Mouse (Mus musculus) naive thymus-derived CD4-positive, alpha-beta T cell, adult 2 months (primary cell): ENCODE data around the gene Samd4.

Experiments used
- DNase-seq: peaks from one replicate; pipeline ENCODE4 v3.0.0-alpha.2; 2011; ENCODE audit warnings: low read depth

The Samd4 gene

GRCm38 (mm10) chr14:46908858-46909257 lies 26.2 kb downstream of the Samd4 start:
- no peak for DNase-seq

DNA sequence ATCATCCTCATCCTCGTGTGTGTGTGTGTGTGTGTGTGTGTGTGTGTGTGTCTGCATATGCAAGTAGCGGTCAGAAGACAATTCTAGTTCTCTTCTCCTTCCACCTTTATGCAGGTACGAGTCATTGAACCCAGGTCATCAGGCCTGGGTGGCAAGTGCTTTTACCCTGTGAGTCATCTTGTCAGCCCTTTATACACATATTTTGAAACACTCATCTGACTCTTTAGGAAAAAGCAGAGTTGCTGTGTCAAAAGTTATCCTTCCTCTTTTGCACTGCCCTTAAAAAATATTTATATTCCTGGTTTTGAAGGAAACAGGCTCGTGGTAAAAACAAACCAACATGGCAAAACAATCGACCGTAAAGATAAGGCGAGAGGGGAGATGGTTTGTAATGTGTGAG lies 29.8 kb downstream of the Samd4 start:
- DNase-seq: no peak

- DNase-seq: no peak
These were observed 31.7 kb downstream of the Samd4 start for GRCm38 (mm10) chr14:46914356-46914755.

DNA sequence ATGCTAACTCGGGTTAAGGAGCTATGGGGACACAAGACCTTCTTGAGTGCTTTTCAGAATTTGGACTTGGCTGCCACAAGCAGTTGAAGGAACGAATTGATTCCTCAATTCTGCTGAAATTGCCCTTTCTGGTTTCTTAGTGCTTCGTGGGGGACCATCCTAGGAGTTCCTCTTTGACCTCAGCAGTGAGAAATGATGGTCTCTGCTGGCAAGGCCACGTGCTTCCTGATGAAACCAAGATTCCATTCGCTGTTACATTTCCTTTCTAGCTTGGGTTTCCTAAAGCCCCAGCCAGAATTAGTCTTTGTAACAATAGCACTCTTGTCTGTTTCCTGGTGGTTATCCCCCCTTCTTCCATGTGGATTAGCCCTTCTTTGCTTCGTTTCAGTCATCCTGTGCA lies 32.9 kb downstream of the Samd4 start:
- DNase-seq: no peak

DNA sequence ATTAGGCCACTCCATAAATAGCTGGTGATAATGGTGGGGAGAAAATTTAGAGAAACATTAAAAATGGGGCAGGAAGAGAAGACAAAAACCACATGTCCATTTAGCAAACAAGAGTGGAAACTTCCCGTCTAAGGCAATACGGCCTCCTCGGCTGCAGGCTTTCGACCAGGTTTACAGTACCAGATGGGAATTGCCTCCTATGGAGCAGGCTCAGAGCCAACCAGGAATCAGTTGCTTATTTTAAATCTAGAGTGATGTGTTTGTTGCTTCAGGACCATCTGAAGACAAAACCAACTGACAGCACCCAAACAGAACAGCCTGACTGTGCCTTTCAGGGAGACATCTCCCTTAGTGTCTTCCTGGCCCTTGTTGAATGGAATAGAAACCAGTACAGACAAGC lies 33.9 kb downstream of the Samd4 start:
- DNase-seq: no peak

DNA sequence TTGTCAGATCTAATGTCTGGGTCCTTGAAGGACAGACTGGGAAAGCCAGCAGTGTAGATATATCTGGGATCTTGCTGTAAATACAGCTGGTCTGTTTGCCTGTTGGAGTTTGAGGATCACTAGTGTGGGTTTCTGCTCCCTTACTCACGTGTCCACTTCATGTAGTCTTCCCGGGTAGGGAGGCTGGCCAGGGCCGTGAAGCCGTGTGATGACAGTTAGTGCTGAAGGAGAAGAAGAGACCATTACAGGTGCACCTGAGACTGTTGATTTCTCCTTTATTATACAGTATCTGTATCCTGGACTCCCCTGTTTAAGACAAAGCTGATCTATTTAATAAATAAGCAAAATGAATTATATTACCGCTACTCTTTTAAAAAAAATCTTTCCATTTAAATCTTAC lies 34.5 kb downstream of the Samd4 start:
- DNase-seq: no peak

- no peak for DNase-seq
These were observed 34.9 kb downstream of the Samd4 start for GRCm38 (mm10) chr14:46917581-46917980.

GRCm38 (mm10) chr14:46920496-46920895 lies 37.8 kb downstream of the Samd4 start:
- DNase-seq: no peak

DNA sequence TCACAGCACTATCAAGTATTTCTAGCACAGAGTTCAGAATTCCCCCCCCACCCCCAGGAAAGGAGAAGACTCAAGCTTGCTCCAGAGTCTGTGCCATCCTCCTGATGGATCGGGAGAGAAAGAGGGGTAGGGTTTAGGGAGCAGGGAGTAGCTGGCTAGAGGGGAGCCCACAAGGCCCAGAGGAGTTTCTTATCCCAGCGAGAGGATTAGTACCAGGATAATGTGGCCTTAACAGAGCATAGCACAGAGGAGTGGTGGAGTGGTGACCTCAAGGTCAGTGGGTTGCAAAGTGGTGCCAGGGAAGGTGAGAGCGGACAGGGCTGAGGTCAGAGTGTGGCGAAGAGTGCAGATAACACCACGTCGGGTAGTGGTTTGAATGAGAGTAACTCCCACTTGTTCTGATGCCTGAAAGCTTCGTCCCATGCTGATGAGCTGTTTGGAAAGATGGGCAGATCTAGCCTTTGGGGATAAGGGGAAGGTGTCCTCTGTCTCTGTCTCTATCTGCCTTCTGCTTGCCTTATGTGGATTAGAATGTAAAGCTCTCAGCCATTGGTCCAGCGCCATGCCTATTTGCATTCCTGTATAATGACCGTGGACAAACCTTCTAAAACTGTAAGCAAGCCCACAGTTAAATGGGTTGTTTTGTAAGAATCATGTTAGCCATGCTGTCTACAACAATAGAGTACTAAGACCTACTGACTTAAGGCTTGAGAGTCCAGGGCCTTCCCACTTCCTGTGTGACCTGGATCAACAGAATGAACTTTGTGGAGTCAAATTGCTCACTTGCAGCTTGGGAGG lies 38.7 kb downstream of the Samd4 start:
- no peak for DNase-seq

DNA sequence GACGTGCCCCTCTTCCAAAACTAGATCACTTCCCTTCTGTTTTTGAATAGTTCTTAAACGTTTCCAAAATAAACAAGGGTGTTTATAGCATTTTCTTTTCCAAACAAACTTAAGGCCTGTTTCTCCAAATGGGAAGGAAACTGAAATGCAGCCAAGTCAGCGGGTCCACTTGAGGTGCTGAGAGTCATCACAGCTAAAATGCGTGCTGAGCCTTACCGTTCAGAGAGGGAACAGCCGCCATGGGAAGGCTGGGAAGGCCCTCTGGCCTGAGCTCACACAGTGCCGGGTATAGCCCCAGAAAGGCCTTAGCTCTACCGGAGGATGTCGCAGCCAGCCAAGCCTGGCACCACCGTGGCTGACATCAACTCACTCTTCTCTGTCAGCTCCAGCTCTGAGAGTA lies 41.3 kb downstream of the Samd4 start:
- no peak for DNase-seq

DNA sequence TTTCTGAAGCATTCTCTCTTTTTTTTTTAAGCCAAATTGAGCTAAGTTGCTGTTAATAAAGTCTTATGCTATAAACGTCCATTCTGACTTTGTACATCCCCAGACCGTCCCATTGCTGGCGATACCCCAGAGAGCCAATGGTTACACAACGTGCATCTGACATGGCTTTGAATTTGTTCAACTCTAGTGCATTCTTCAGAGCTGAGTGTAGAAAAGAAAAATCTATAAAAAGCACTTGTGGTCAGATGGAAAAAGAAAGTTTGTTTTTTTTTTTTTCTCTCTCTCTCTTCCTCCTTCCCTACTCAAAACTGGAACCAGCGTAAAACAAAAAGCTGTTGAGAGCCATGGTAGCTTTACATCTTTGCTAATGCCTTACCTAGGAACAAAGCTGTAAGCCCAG lies 41.8 kb downstream of the Samd4 start:
- DNase-seq: no peak

DNA sequence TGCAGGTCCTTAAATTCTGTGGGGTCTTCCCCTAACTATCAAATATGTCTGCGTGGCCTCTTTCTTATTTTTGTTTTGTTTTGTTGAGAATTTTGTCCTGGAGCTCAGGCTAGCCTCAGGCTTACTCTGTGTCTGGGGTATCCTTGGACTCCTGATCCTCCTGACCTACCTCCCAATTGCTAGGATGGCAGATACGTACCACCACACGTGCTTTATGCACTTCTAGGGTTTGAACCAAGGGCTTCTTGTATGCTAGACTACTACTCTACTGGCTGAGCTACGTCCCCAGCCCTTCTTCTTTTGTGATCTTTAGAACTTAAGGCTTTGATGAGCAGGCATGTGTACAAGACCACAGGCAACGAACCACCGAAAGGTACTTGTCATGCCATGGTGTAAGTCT lies 45.9 kb downstream of the Samd4 start:
- no peak for DNase-seq

DNA sequence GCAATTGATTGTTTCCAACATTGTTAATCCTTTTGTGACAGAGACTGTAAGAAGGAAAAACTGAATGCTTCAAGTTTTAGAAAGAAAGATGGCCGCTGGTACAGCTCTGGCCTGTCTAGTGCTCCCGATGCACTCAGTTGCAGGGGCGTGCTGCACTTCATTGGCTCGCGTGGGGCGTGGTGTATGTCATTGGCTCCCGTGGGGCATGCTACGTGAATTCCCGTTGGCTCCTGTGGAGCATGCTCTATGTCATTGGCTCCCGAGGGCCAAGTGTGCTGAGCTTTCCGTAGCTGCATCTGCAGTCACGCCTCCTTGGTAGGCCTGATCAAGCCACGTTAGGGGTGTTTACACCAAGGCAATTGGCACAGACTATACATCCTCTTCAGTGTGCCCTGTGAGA lies 49.5 kb downstream of the Samd4 start:
- DNase-seq: no peak

DNA sequence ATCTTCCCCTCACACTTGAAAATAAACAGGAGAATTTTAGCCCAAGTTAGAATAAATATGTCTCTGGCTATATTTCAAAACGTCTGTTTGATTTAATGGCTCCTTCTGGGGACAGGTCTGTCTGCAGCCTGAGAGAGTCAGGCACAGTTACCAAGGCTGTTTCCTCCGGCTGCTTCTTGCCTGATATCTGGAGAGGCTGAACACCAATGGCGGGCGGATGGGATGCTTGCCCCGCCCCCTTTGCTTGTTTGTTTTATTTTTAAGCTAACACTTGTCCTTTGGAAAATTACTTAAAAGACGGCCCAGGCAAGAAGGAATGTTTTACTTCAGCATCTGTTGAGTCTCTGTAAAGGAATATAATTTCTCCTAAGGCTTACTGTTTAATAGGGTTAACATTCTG lies 50.1 kb downstream of the Samd4 start:
- no peak for DNase-seq

GRCm38 (mm10) chr14:46941077-46941476 lies 58.4 kb downstream of the Samd4 start:
- no peak for DNase-seq

DNA sequence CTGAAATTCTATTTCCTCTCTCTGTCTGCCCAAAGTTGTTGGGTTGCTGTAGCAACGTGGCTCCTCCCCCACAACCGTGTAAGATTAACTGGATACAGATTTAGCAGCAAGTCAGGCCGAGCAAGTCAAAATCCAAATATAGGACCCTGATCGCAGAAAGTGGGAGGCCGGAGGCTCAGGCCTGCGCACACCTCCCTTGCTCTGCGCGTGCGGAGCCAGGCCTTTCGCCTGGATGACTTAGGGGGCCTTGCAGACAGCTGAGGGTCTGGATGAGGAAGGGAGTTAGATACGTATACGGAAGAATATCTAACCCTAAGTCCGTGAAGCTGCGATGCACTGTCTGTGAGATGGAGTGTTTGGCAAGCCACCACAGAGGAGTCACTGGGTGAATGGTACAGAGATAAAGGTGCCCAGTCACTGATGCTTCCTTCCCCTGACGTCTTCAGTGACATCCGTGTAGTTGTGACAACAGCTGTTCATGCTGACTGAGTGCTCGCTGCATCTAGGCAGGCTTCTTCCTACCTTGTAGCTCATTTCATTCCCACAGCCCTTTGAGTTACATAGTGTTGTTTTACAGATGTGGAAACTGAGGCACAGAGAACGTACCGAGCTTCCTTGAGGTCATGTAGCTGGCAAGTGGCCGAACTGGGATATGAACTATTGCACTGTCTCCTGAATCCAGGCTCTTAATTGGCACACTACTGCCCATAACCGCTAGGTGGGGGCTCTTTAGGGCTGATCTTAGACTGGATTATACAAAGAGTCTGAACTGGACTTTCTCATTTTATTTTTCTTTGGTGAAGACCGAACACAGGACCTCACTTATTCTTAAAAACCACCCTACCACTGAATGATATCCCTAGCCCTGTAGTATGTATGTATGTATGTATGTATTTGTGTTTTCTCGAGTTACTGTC lies 59.5 kb downstream of the Samd4 start:
- DNase-seq: no peak

GRCm38 (mm10) chr14:46944411-46944810 lies 61.8 kb downstream of the Samd4 start:
- no peak for DNase-seq

GRCm38 (mm10) chr14:46945903-46946490 lies 63.3 kb downstream of the Samd4 start:
- DNase-seq: no peak

GRCm38 (mm10) chr14:46947644-46948043 lies 65.0 kb downstream of the Samd4 start:
- DNase-seq: no peak

DNA sequence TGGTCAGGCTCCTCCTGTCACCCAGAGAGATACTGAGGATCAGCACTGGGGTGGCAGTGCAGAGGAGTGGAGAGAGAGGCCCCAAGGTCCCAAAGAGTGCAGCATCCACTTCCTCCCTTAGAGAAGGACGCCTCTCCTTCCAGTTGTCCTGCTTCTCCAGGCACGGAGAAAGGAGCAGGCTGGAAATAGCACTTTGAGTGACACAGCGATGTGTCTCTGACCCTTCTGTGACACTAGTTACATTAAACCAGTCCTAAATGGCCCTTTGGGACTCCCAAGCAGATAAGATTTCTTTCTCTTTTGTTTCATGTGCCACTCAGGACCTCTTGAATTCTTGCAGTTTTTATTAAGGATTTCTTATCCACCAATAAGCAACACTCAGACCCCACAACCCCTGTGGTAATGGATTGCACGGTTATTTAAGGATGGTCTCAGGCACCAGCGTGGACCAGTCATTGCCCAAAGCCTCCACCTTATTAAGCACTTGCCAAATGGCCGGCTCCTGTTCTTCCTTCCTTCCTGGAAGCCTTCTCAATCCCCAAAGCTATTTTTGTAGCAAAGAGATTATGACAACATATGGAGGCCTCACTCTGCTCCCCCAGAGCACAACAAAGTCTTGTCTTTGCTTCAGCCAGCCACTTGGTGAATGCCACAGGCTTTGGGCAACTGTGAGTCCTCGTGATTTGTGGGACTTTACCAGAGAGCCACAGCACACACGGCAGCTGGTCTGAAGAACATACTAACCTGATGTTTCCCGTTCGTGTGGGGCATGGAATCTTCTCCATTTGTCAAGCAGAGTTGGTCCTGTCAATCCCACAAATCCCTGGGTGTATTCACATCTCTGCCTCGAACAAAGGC lies 68.1 kb downstream of the Samd4 start:
- no peak for DNase-seq

- DNase-seq: no peak
These were observed 69.6 kb downstream of the Samd4 start for GRCm38 (mm10) chr14:46952264-46952663.

GRCm38 (mm10) chr14:46955109-46955508 lies 72.5 kb downstream of the Samd4 start:
- DNase-seq: no peak
